Mouse (Mus musculus) kidney, adult 9 months (tissue): ENCODE data around the gene Cnr2.

Source experiments
- DNase-seq: peaks from one replicate; pipeline ENCODE4 v3.0.0; 2022

Gene Cnr2

GRCm38 (mm10) chr4:135942193-135942592 lies 47.0 kb downstream of the Cnr2 start:
- no peak for DNase-seq

- no peak for DNase-seq
Measured at GRCm38 (mm10) chr4:135943389-135943788, 48.2 kb downstream of the Cnr2 start.

- DNase-seq = no peak
Measured at GRCm38 (mm10) chr4:135945706-135946105, 50.5 kb downstream of the Cnr2 start.

GRCm38 (mm10) chr4:135946278-135946658 lies 51.1 kb downstream of the Cnr2 start, which contains the start of gene Hmgcl:
Gene Hmgcl (plus strand): TSS chr4:135946448.
- DNase-seq = peak; percentile 97

GRCm38 (mm10) chr4:135946659-135947301 lies 51.6 kb downstream of the Cnr2 start:
- DNase-seq = no peak

GRCm38 (mm10) chr4:135948142-135948541 lies 52.9 kb downstream of the Cnr2 start:
- DNase-seq = no peak

- DNase-seq = no peak
Measured at GRCm38 (mm10) chr4:135949475-135949874, 54.3 kb downstream of the Cnr2 start.

- no peak for DNase-seq
Measured at GRCm38 (mm10) chr4:135949911-135950310, 54.7 kb downstream of the Cnr2 start.

- no peak for DNase-seq
Measured at GRCm38 (mm10) chr4:135950365-135950764, 55.2 kb downstream of the Cnr2 start.

- no peak for DNase-seq
Measured at GRCm38 (mm10) chr4:135951505-135951904, 56.3 kb downstream of the Cnr2 start.

GRCm38 (mm10) chr4:135953179-135953578 lies 58.0 kb downstream of the Cnr2 start:
- DNase-seq = no peak

GRCm38 (mm10) chr4:135954241-135954640 lies 59.0 kb downstream of the Cnr2 start:
- peak; percentile 82 for DNase-seq

- DNase-seq = no peak
Measured at GRCm38 (mm10) chr4:135955886-135956285, 60.7 kb downstream of the Cnr2 start.

GRCm38 (mm10) chr4:135958354-135958753 lies 63.2 kb downstream of the Cnr2 start:
- peak; percentile 91 for DNase-seq

- DNase-seq = peak; percentile 89
Measured at GRCm38 (mm10) chr4:135960717-135961116, 65.5 kb downstream of the Cnr2 start.

- DNase-seq = peak; percentile 7
Measured at GRCm38 (mm10) chr4:135961709-135962108, 66.5 kb downstream of the Cnr2 start.

GRCm38 (mm10) chr4:135962198-135962597 lies 67.0 kb downstream of the Cnr2 start:
- DNase-seq = peak; percentile 19

- DNase-seq = no peak
Measured at GRCm38 (mm10) chr4:135962946-135963345, 67.8 kb downstream of the Cnr2 start.

GRCm38 (mm10) chr4:135963457-135964193 lies 68.4 kb downstream of the Cnr2 start, which contains the start of gene Gale:
Gene Gale (plus strand): TSS chr4:135963727.
- DNase-seq = peak; percentile 94

GRCm38 (mm10) chr4:135964426-135964825 lies 69.2 kb downstream of the Cnr2 start:
- peak; percentile 79 for DNase-seq

- peak; percentile 17 for DNase-seq
Measured at GRCm38 (mm10) chr4:135965113-135965512, 69.9 kb downstream of the Cnr2 start.

- DNase-seq = no peak
Measured at GRCm38 (mm10) chr4:135966283-135966682, 71.1 kb downstream of the Cnr2 start.

- no peak for DNase-seq
Measured at GRCm38 (mm10) chr4:135967086-135967760, 72.0 kb downstream of the Cnr2 start.
